Mouse (Mus musculus): ENCODE results near the gene Mrpl43.

DNA sequence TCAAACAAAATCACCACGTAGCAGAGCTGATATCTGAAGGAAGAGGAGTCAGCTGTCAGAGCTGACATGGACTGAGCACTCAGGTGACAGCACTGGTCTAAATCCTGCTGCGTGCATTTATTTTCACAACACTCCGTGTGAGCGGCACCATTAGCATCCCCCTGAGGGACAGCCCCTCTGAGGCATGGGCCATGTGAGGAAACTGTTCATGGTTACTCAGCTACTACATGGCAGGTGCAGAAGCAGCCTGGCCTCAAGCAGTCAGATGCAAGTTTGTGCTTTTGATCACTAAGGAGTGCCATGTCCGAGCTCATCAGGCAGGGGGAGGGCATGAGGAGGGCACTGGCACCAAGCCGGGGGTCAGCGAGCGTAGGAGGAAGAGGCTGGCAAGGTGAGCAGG, 6.6 kb downstream of the Mrpl43 start:
- TF ChIP-seq CTCF (IDR thresholded peaks at IDR 0.05; ENCODE audit: extremely low read depth, insufficient read depth, low read length) (no peak), POLR2A (IDR thresholded peaks at IDR 0.05; ENCODE audit: extremely low read depth, insufficient read depth, low read length) (no peak)
